Mouse (Mus musculus) yolk sac, embryonic 10.5 days (tissue): Measurements from ENCODE around the gene Elfn2.

Experiments
- DNase-seq: peaks from one replicate; pipeline ENCODE4 v3.0.0-alpha.2; 2017; ENCODE audit warnings: low spot score

The Elfn2 gene

DNA sequence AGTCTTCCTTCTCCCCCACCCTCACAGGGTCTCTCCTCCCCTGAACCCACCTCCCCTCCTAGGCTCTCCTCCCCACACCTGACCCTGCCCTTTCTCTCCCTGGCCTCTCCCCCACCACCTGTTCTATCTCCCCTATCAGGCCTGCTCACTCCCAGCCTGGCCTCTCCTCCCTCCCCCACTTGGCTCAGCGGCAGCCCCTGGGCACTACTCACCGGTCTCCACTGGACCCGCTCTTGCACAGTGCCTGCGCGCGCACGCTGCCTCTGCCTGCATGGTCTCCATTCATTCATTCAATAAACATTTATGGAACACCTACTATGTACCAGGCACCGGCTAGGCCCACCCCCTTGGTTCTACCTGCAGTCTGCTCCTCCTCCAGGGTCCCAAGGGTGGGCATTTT, 37.3 kb downstream of the Elfn2 start:
- no peak for DNase-seq

DNA sequence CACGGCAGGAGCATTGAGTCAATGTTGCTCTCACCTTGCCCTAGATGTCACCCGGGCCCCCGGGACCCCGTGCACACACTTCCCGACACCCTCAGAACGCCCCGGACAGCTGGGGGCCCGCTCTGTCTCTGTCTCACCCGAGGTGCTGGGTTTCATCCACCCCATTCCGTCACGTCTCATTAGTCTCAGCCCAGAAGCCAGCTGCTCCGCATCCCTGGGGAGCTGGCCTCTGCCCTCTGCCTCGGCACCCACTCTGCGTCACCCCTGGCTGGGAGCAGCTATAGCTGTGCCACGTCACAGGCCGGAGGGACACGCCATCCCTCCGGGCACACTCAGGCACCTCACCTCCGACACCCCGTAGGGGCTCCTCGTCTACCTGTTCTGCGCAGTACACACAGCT, 38.3 kb downstream of the Elfn2 start:
- DNase-seq, result no peak

DNA sequence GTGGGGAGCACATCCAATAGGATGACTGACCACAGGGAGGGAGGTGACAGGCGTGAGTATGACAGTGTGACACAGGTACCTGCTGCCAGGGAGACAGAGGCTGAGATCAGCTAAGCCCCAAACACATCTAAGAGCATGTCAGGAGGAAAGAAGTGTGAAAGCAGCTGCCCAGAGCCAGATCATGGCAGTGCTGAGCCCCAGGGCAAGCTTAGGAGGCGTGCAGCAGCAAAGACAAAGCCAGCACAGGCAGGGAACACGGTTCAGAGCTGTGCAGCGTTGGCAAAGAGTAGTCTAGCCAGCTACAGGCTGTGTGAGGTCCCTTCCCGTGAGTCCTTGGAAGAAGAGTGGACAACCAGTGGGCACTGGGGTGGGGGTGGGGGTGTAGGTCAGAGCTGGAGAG, 40.9 kb downstream of the Elfn2 start:
- no peak for DNase-seq

DNA sequence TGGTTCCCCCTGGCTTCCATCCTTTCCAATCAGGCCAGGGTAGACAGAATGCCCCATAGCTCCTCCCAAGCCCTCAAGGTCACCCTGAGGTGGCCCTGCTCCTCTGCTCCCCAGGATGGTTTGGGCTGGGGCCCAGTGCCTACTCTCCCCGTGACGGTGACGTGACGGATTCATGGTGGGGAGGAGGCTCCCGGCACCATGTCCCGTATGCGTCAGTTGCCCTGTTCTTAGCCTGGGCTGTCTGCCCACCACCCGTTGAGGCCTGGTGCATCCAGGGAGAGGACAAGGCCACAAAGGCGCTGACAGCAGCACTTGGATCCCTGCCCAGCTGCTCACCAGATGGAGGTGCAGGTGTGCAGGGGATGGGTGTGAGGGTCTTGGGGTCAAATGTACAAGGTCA, 41.6 kb downstream of the Elfn2 start:
- no peak for DNase-seq

DNA sequence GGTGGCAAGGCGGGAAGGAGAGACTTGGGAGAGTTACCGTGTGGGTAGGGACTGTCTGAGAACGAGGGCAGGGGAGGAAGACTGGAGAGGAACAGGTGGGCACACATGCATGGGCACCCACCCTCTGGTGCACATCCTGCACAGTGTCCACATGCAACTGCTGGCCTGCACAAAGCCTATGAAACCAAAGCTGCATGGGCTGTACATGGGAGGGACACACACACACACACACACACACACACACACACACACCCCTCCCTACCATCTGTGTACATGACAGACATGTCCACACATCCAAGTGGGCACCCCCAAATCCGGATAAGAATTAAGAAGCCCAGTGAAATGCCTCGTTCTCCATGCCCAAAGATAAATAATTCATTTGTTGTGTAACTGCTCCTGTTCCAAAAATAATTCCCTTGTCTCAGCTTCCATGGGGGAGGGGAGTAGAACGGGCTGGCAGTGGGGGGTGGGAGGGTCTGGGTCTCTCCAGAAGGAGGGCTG, 43.6 kb downstream of the Elfn2 start:
- DNase-seq, result no peak

DNA sequence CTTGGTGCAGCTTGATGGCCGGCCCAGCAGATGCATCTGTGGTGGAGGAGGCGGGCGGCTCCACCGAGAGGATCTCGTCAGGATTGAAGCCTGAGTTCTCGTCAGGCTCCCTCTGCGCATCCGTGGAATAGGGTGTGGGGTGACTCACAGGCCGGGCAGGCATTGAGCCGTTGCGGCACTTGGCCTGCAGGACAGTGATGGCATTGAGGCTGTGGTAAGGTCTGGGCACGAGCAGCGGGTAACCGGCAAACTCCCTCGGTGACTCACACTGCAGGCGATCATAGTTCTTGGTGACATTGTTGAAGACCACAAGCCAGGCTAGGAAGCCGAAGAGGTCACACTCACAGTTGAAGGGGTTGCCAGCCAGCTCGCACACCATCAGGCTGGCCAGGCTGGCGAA, 45.1 kb downstream of the Elfn2 start:
- no peak for DNase-seq

DNA sequence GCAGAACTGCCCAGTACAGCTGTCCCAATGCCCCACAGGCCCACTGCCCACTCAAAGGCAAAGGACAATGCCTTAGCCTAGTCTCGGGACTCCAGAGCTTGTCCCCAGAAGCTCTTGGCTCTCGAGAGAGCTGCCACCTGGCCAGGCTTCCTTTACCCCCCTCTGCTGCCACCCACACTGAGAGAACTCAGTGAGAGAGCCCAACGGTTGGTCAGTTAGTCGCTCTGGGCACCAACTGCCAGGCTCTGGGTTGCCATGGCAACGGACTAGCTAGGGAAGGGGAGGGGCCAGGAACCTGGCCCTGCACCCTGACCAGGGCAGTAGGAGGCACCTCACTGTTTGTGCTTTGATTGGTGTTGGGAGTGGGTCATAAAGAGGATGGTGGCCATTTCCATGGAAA, 48.2 kb downstream of the Elfn2 start:
- no peak for DNase-seq

DNA sequence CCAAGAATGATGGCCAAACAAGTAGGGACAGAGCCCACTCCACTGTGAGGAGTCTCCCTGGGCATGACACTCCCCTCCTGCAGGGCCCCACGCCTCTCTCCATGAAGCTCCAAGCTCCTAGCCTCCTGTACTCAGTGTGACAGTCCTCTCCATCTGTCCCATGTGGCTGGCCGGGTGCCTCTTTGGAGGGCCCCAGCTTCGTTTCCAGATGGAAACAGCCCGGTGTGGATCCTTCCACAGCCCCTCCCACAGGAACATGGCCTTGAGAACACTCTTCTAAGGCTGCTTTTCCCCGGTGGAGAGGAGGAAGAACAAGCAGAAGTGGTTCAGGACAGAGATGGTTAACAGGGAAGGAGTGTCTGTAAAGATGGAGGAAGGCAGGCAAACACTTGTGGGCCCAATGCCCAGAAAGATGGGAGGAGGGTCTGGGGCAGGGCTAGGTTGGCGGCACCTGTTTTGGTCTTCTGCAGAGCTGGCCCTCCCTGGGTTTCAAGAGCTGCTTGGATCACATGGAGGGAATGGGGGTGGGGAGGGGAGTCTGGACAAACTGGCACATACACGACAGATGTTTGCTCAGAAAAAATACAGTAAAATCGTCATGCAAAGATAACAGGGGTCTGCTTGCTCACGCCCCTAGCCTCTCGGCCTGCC, 49.2 kb downstream of the Elfn2 start:
- no peak for DNase-seq

DNA sequence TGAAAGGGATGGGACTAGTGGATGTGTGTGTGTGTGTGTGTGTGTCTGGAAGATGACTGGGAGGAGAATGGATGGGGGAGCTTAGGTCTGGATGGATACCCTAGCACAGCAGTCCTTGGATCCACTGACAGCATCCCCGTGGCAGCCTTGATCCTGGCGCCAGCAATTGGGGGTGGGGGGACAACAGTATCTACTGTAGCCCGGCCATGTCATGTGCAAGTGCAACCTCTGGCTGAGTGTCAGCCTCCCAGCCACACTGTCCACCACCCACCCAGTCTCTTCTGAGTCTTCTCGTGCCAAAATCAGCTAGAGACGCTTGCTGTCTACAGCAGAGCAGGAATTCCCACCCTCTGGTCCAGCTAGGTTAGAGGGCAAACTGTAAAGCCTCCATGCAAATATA, 54.3 kb downstream of the Elfn2 start:
- DNase-seq, result no peak

DNA sequence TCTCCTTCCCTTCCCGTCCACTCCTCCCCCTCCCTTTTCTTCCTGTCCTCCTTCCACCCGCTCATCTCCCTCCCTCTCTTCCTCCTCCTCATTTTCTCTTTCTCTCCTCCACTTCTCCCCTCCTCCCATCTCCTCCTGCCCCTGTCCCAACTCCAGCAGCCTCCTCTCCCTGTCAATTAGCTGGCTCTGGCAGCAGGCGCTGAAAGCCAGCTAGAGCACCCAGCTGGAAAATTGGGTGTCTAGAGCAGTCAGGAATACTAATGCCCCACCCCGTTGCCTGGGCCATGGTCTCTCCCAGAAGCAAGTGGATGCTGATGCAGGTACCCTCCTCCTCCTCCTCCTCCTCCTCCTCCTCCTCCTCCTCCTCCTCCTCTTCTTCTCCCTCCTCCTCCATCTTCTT, 67.4 kb downstream of the Elfn2 start:
- no peak for DNase-seq

DNA sequence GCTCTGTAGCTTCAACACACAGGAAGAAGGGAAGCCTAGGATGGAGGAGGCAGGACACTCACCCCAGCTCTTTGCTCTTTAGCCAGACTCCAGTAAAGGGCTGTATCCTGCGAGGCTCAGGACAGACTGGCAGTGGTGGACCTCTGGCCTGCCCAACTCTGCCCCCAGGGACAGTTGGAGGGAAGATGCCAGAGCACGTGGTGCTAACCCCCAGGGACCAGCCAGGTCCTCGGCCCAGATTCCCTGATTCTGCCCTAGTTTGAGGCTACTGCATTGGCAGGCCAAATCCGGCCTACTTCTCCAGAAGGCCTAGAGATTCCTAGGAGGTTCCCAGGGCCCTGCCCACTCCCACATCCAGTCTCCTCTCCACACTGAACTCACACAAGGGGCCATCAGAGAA, 70.8 kb downstream of the Elfn2 start:
- no peak for DNase-seq

DNA sequence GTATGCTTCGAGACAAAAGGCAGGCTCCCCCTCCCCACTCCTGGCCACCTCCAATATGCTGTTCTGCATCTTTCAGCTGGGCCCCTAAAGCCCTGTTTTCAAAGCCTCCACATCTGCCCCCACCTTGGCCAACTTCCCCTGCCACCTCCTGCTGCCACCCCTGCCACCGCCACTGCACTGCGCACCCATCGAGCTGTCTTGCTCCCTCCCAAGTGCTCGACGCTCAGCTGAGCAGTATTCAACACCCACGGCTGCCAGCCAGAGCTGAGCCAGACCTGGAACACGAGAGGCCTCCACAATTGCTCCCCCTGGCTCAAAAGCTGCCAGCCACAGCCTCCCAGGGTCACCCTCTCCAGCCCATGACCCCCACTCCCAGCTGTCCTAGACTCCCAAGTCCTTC, 74.0 kb downstream of the Elfn2 start:
- no peak for DNase-seq

DNA sequence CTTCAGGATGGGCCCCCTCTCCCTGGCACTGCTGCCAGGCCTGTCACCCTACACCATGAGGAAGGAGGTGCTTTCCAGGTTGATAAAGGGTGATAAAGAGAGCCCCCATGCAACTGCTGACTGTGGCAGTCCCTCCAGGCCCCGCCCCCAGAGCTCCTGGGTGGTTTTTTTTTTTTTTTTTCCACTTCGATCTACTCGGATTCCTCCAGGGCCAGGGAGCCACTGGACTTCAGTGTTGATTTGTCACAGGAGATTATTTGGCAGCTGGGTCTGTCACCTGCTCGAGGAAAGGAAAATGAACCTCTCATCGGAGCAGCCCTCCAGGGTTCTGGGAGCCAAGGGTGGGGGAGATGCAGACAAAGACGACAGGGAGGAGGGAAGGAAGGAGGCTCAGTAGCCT, 74.9 kb downstream of the Elfn2 start:
- DNase-seq, result no peak

DNA sequence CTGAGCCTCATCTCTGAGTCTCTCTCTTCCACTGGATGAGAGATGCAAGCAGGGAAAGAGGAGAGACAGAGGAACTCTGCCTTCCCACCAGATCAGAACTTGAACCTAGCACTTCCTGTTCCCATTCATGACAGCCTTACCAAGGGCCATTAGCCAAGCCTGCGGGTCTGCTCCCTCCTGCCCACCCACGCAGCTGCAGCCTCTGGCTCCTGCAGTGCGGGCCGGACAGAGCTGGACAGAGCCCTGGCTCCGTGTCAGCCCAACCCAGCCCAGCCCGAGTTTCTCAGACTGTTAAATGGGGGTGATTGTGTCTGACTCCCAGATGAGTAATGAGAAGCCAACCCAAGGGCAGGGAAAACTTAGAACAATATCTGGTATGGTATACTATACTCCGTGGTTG, 83.3 kb downstream of the Elfn2 start:
- DNase-seq, result no peak

DNA sequence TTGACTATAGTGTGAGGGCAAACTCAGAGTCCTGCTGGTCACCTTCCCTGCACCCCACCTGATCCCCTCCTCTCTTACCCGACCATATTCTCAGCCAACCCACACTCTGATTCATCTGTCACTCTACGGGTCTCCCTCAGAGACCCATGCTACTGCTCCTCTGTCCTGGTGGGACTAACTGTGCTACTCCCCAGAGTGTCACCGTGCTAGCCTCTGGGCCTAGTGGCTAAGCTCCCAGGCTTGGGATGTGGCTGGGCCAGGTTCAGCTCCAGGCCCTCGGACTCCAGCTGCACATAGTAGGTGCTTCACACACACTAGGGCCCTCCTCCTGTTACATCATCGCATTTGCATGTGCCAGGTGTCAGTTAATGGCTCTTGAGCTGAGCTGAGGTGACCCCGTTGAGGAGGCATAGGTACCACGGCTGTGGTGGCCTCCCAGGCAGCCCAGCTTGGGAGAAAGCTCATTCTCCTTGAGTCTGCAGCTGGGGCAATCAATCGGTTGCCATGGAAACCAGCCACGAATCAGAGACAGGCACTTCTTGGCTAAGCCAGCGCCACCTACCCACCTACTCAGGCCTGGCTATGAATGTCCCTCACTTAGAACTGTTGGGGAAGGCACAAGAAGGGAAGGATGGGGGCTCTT, 84.4 kb downstream of the Elfn2 start:
- DNase-seq, result no peak

DNA sequence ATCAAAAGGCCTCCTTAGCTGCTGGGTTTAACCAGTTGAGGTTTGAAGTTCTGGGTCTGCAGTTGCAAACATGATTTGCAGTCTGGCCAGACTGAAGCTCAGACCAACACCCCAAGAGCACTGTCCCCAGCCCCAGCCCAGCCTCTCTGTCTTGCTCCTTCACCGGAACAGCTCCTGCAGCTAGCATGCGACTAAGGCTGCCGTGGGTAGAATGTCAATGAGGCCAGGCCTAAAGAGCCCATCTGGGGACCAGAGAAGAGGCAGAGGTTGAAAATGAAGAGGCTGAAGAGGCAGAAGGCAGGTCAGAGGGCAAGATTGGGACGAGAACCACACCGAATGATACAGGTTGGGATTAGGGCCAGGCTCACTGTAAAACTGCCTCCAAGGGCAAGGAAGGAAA, 85.2 kb downstream of the Elfn2 start:
- no peak for DNase-seq

DNA sequence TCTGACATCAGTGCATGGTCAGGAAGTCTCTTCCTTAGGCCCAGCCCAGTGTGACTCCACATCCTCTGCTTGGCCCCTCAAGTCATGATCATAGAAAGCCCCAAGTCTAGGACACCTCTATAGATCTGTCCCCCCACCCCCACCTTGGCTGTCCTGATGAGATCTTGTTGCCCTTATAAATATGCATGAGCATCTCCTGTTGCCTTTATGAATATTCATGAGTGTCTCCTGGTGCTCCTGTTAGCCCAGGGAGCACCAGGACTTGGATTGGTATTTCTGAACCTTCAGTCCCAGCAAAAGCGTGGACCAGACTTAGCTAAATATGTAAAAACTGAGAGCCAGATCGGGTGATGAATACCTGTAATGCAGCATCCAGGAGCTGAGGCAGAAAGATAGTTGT, 86.2 kb downstream of the Elfn2 start:
- no peak for DNase-seq

DNA sequence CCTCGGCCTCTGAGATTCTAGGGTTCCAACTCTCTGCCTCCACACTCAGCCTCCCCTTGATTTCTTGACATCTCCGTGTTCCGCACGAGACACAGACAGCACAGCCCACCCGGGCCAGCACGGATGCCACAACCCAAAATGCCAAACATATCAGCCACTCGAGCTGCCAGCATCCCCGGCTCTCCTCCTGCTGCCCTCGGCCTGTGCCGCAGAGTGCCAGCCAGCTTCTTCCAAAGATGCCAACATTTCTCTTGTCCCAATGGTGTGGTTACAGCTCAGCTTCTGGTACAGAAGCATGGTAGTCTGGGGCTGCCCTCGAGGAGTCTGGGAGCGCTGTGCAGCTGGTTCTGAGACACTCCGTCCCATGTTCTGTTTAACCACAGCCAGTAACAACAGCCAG, 92.3 kb downstream of the Elfn2 start:
- no peak for DNase-seq

DNA sequence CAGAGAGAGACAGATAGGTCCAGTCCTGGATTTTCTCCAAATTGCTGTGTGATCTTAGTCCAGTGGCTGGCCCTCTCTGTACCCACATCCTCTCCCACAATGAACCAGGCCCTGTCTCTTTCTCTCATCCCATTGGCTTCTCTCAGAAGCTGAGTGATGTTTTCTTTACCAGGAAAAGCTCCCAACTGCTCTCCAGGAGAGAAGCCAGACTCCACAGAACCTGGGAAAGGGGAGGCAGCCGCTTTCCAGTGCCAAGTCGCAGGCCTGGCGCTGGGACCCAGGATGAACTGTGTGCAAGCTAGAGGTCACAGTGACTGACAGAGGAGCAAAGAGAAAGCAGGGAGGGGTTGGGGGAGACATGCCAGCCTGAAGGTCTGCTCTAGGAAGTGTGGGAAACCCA, 93.6 kb downstream of the Elfn2 start:
- DNase-seq, result no peak

DNA sequence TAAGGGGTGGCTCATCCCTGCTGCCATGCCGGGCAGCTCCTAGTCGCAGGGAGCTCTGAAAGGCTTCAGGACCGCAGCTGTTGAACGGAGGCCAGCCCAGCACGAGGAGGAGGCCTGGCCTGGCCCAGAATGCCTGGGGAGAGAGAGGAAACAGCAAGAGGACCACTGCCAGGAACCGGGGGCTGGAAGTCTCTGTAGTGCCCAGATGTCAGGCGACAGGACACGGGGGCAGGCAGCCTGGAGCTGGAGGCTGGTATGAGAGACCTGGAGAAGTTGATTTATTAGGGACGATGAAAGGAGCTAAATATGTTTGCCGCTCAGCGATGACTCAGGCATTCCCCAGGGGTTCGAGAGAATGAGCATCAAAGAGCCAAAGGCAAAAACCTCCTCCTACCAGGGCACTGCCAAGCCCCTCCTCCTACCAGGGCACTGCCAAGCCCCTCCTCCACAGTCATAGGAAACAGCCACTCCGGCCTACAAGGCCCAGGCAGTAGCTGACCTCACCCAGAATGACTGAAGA, 94.1 kb downstream of the Elfn2 start:
- DNase-seq, result no peak

DNA sequence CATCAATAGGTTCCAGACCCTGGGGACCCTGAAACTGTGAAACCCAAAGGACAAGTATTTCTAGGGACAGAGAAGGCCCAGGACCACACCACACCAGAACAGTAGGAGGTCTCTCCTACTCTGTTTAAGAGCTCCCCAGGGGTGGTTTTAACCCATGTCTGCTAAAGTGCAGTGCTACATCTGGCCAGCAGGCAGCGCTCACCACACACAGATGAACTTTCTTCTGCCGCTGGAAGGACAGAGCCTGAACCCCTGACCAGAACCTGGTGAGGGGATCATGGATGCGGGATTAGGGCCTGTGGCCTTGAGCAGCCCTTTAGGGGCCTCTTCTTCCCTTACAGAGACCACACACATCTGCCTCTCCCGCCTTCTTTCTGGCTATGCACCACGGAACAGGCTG, 95.1 kb downstream of the Elfn2 start:
- DNase-seq, result peak; percentile 11
